Comparison of ENCODE assay signal across 31 mouse cellular contexts in the genomic region with DNA sequence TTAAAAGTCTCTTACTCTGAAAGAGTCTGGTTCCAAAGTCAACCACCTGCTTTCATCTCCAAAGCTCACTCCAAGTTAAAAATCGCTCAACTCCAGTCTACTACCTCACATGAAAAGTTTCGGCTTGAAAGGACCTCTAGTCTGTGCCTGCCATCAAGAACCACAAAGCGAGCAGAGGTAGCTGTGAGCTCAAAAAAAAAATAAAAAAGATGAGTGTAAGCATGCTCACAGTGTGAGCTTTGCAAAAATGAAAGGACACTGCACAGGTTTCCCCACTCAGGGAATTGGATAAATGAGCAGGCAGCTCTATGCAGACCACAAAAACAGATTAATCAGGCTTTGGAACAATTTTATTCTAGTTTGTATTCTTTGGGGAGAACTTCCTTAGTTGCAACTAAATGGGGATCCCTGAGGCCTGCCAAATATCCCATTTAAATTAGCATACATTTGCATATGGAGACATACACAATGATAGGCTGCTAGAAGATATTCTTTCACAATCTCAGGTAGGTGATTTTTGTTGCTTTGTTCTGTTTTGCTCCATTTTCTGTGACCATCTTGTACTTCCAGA.
DNase-seq lines count a peak whose midpoint lies in the region; ATAC-seq and TF ChIP-seq lines count a peak whose summit lies in the region.
"Had no signal": no experiment of that assay in that cellular context is flagged by ENCODE, and none has a peak within 500 bp of the region (broad histone marks: within the 10 kb centered on the region; RNA-seq: fewer than 3 reads in every experiment).

No protein-coding gene starts in this region.

- no peak overlapping the region for H3K4me3 ChIP-seq in forebrain, embryonic 13.5 days
- H3K4me3 ChIP-seq in forebrain, embryonic 12.5 days (replicated peaks), result no peak overlapping the region
- H3K4me3 ChIP-seq in hindbrain, embryonic 12.5 days, result no peak overlapping the region
- no peak overlapping the region for H3K4me3 ChIP-seq in hindbrain, embryonic 10.5 days
- H3K4me3 ChIP-seq in midbrain, embryonic 14.5 days (replicated peaks; ENCODE audit: low read depth, low read length), result no peak overlapping the region
- H3K4me3 ChIP-seq in midbrain, postnatal 0 days (ENCODE audit: low read depth, low read length), result no peak overlapping the region
- H3K4me3 ChIP-seq in hindbrain, embryonic 14.5 days (replicated peaks; ENCODE audit: low read length), result no peak overlapping the region
- H3K4me3 ChIP-seq: embryonic facial prominence, embryonic 12.5 days; intestine, embryonic 15.5 days; neural tube, embryonic 12.5 days had no signal

- no peak for TF ChIP-seq CTCF in midbrain, postnatal 0 days (IDR thresholded peaks at IDR 0.05)

- H3K4me2 ChIP-seq in forebrain, embryonic 13.5 days, result no peak overlapping the region
- no peak overlapping the region for H3K4me2 ChIP-seq in forebrain, embryonic 12.5 days
- no peak overlapping the region for H3K4me2 ChIP-seq in hindbrain, embryonic 12.5 days (replicated peaks)
- H3K4me2 ChIP-seq in midbrain, embryonic 14.5 days (ENCODE audit: low read length), result no peak overlapping the region
- no peak overlapping the region for H3K4me2 ChIP-seq in midbrain, postnatal 0 days (ENCODE audit: low read depth, low read length, poor library complexity, severe bottlenecking)
- H3K4me2 ChIP-seq in hindbrain, embryonic 14.5 days (replicated peaks), result no peak overlapping the region
- H3K4me2 ChIP-seq: embryonic facial prominence, embryonic 12.5 days; heart, embryonic 11.5 days; intestine, embryonic 15.5 days; neural tube, embryonic 12.5 days had no signal

- H3K36me3 ChIP-seq in forebrain, embryonic 13.5 days (ENCODE audit: poor library complexity, severe bottlenecking), result no peaks in the 10 kb centered on the region
- no peaks in the 10 kb centered on the region for H3K36me3 ChIP-seq in forebrain, embryonic 12.5 days (replicated peaks)
- H3K36me3 ChIP-seq in hindbrain, embryonic 12.5 days, result no peaks in the 10 kb centered on the region
- H3K36me3 ChIP-seq in hindbrain, embryonic 10.5 days, result no peaks in the 10 kb centered on the region
- H3K36me3 ChIP-seq in midbrain, embryonic 14.5 days (ENCODE audit: control insufficient read depth, insufficient read depth, low read length), result no peaks in the 10 kb centered on the region
- no peaks in the 10 kb centered on the region for H3K36me3 ChIP-seq in midbrain, postnatal 0 days (ENCODE audit: insufficient read depth, low read length)
- no peaks in the 10 kb centered on the region for H3K36me3 ChIP-seq in hindbrain, embryonic 14.5 days (replicated peaks; ENCODE audit: control insufficient read depth, insufficient read depth)
- H3K36me3 ChIP-seq: embryonic facial prominence, embryonic 12.5 days; intestine, embryonic 15.5 days; neural tube, embryonic 12.5 days had no signal

- no peak for DNase-seq in hindbrain, embryonic 10.5 days (ENCODE audit: low spot score)
- DNase-seq in midbrain, embryonic 14.5 days, result peak; percentile 21
- DNase-seq in midbrain, postnatal 0 days (ENCODE audit: low spot score), result no peak
- no peak for DNase-seq in hindbrain, embryonic 14.5 days (ENCODE audit: low spot score)
- DNase-seq in cerebellum, adult 11-12 months, result no peak
- DNase-seq: adrenal gland, adult 8-10 months; cerebellum, adult 9-10 months; cerebellum, postnatal 36 days; embryo, embryonic 11 days; gastrocnemius, postnatal 14 days; heart, adult 11 months; kidney, adult 2 months; kidney, postnatal 36 days; layer of hippocampus, postnatal 36 days; liver; lung, adult 2 months; lung, postnatal 10 days; right cerebral cortex, postnatal 4 days; thymus, adult 18-20 months; thymus, postnatal 25 days had no signal

- peak; percentile 45; the same call in 1 of the 2 replicates for ATAC-seq in forebrain, embryonic 13.5 days
- no peak for ATAC-seq in forebrain, embryonic 12.5 days (ENCODE audit: low FRiP score)
- 0 out of 2 replicates have a peak, but pooled peaks have one; percentile 32 for ATAC-seq in hindbrain, embryonic 12.5 days (ENCODE audit: low FRiP score)
- no peak; the same call in 1 of the 2 replicates for ATAC-seq in midbrain, embryonic 14.5 days (ENCODE audit: low FRiP score, low TSS enrichment)
- ATAC-seq in midbrain, postnatal 0 days (ENCODE audit: low FRiP score), result no peak
- peak; percentile 64; the same call in 1 of the 2 replicates for ATAC-seq in hindbrain, embryonic 14.5 days (ENCODE audit: low FRiP score)
- ATAC-seq: intestine, embryonic 15.5 days had no signal

- peaks cover 4% of the 10 kb centered on the region; the same call in 1 of the 2 replicates for H3K4me1 ChIP-seq in forebrain, embryonic 13.5 days
- no peaks in the 10 kb centered on the region for H3K4me1 ChIP-seq in forebrain, embryonic 12.5 days
- H3K4me1 ChIP-seq in hindbrain, embryonic 12.5 days, result no peaks in the 10 kb centered on the region
- no peaks in the 10 kb centered on the region for H3K4me1 ChIP-seq in hindbrain, embryonic 10.5 days (replicated peaks)
- H3K4me1 ChIP-seq in midbrain, embryonic 14.5 days (ENCODE audit: control insufficient read depth, insufficient read depth, low read length), result no peaks in the 10 kb centered on the region
- no peaks in the 10 kb centered on the region for H3K4me1 ChIP-seq in midbrain, postnatal 0 days (ENCODE audit: insufficient read depth, low read length)
- no peaks in the 10 kb centered on the region for H3K4me1 ChIP-seq in hindbrain, embryonic 14.5 days (replicated peaks; ENCODE audit: control insufficient read depth, insufficient read depth, low read length)
- H3K4me1 ChIP-seq: embryonic facial prominence, embryonic 12.5 days; intestine, embryonic 15.5 days; neural tube, embryonic 12.5 days had no signal

- H3K27ac ChIP-seq in forebrain, embryonic 13.5 days, result no peak overlapping the region
- no peak overlapping the region for H3K27ac ChIP-seq in forebrain, embryonic 12.5 days
- H3K27ac ChIP-seq in hindbrain, embryonic 12.5 days, result no peak overlapping the region
- no peak overlapping the region for H3K27ac ChIP-seq in hindbrain, embryonic 10.5 days
- H3K27ac ChIP-seq in midbrain, embryonic 14.5 days (replicated peaks; ENCODE audit: low read depth, low read length), result no peak overlapping the region
- H3K27ac ChIP-seq in midbrain, postnatal 0 days (ENCODE audit: low read depth, low read length), result no peak overlapping the region
- H3K27ac ChIP-seq in hindbrain, embryonic 14.5 days, result no peak overlapping the region
- H3K27ac ChIP-seq: embryonic facial prominence, embryonic 12.5 days; intestine, embryonic 15.5 days; liver, embryonic 14.5 days; macrophage; neural tube, embryonic 12.5 days; stomach, postnatal 0 days had no signal

- H3K9ac ChIP-seq in forebrain, embryonic 13.5 days, result no peak overlapping the region
- H3K9ac ChIP-seq in forebrain, embryonic 12.5 days, result no peak overlapping the region
- H3K9ac ChIP-seq in hindbrain, embryonic 12.5 days, result no peak overlapping the region
- no peak overlapping the region for H3K9ac ChIP-seq in midbrain, embryonic 14.5 days (replicated peaks; ENCODE audit: low read length)
- H3K9ac ChIP-seq in midbrain, postnatal 0 days (replicated peaks; ENCODE audit: low read length, poor library complexity, severe bottlenecking), result no peak overlapping the region
- H3K9ac ChIP-seq in hindbrain, embryonic 14.5 days, result no peak overlapping the region
- H3K9ac ChIP-seq: embryonic facial prominence, embryonic 12.5 days; intestine, embryonic 15.5 days; liver, embryonic 14.5 days; neural tube, embryonic 12.5 days had no signal

- WGBS in forebrain, embryonic 13.5 days, result 64% methylated on average over 3 of the region's 3 CpGs
- WGBS in forebrain, embryonic 12.5 days, result 79% methylated on average over 3 of the region's 3 CpGs
- 80% methylated on average over 3 of the region's 3 CpGs for WGBS in hindbrain, embryonic 12.5 days
- WGBS in hindbrain, embryonic 10.5 days, result 89% methylated on average over 3 of the region's 3 CpGs
- 68% methylated on average over 3 of the region's 3 CpGs for WGBS in midbrain, embryonic 14.5 days
- 61% methylated on average over 3 of the region's 3 CpGs for WGBS in midbrain, postnatal 0 days
- 69% methylated on average over 3 of the region's 3 CpGs for WGBS in hindbrain, embryonic 14.5 days

- H3K27me3 ChIP-seq in forebrain, embryonic 13.5 days, result no peaks in the 10 kb centered on the region
- H3K27me3 ChIP-seq in forebrain, embryonic 12.5 days, result no peaks in the 10 kb centered on the region
- no peaks in the 10 kb centered on the region for H3K27me3 ChIP-seq in hindbrain, embryonic 12.5 days
- no peaks in the 10 kb centered on the region for H3K27me3 ChIP-seq in hindbrain, embryonic 10.5 days (ENCODE audit: insufficient read depth, poor library complexity, severe bottlenecking)
- H3K27me3 ChIP-seq in midbrain, embryonic 14.5 days (ENCODE audit: control insufficient read depth, insufficient read depth, low read length), result no peaks in the 10 kb centered on the region
- no peaks in the 10 kb centered on the region for H3K27me3 ChIP-seq in midbrain, postnatal 0 days (ENCODE audit: insufficient read depth, low read length)
- no peaks in the 10 kb centered on the region for H3K27me3 ChIP-seq in hindbrain, embryonic 14.5 days (ENCODE audit: control insufficient read depth, insufficient read depth, low read length)
- H3K27me3 ChIP-seq: CH12.LX; embryonic facial prominence, embryonic 12.5 days; intestine, embryonic 15.5 days; neural tube, embryonic 12.5 days had no signal

- H3K9me3 ChIP-seq in forebrain, embryonic 13.5 days (replicated peaks), result no peaks in the 10 kb centered on the region
- no peaks in the 10 kb centered on the region for H3K9me3 ChIP-seq in forebrain, embryonic 12.5 days
- no peaks in the 10 kb centered on the region for H3K9me3 ChIP-seq in hindbrain, embryonic 12.5 days (replicated peaks)
- H3K9me3 ChIP-seq in hindbrain, embryonic 10.5 days, result no peaks in the 10 kb centered on the region
- H3K9me3 ChIP-seq in midbrain, embryonic 14.5 days (ENCODE audit: control insufficient read depth, low read length), result no peaks in the 10 kb centered on the region
- no peaks in the 10 kb centered on the region for H3K9me3 ChIP-seq in midbrain, postnatal 0 days (ENCODE audit: low read length)
- H3K9me3 ChIP-seq in hindbrain, embryonic 14.5 days (ENCODE audit: control insufficient read depth, low read length), result no peaks in the 10 kb centered on the region
- H3K9me3 ChIP-seq: embryonic facial prominence, embryonic 12.5 days; intestine, embryonic 15.5 days; neural tube, embryonic 12.5 days had no signal

Comparison
In these comparisons a context has a peak if more than half of its experiments do, and no peak if none do; other contexts are left out.
1. ATAC-seq: peak in forebrain, embryonic 13.5 days (single experiment), hindbrain, embryonic 12.5 days (single experiment) and hindbrain, embryonic 14.5 days (single experiment); none in forebrain, embryonic 12.5 days (single experiment), midbrain, embryonic 14.5 days (single experiment) and midbrain, postnatal 0 days (single experiment).